Comparison of ENCODE assay signal across 8 mouse cellular contexts in the genomic region with DNA sequence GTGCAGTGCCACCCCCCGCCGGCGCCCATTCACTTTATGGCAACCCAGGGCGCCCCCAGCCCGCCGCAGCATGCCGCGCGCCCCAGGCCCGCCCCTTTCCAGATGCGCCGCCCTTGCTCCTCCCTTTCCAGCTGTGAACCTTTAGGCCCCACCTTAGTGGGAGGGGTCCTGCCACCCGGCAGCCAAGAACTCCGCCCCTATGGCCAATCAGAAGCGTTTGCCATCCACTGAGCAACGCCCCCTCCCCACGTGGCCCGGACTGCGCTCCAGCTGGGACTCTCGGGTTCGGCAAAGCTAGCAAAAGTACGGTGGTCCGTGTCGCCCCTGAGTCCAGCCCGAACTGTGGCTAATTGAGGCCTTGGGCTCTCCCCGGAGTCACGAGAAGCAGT. TPM values are rescaled to one million over a fixed set of nuclear protein-coding genes. Genes with fewer than 3 reads are reported as not detected.
DNase-seq lines count a peak whose midpoint lies in the region; ATAC-seq lines count a peak whose summit lies in the region.

No protein-coding gene starts in this region.

- peak overlapping the region; percentile 44 for H3K4me3 ChIP-seq in forebrain, embryonic 13.5 days

- H3K4me1 ChIP-seq in forebrain, embryonic 13.5 days = peaks cover 22% of the 10 kb centered on the region

- DNase-seq in adrenal gland, postnatal 10 days = peak; percentile 94
- DNase-seq in heart, postnatal 25 days (ENCODE audit: low spot score) = peak; percentile 78
- peak; percentile 63 to 75 for DNase-seq in layer of hippocampus, postnatal 10 days (ENCODE audit: low spot score in 2 of 2)
- DNase-seq in lung, postnatal 36 days = peak; percentile 90
- peak; percentile 53 for DNase-seq in right cerebral cortex, adult 18-20 months
- peak; percentile 62 to 77 for DNase-seq in urinary bladder, adult 18-20 months (ENCODE audit: low spot score in 2 of 2)

- H3K36me3 ChIP-seq in forebrain, embryonic 13.5 days (ENCODE audit: poor library complexity, severe bottlenecking) = no peaks in the 10 kb centered on the region

- intact Hi-C loops in heart, postnatal 25 days (cut with DNase I) = no loop called here

- H3K27me3 ChIP-seq in forebrain, embryonic 13.5 days = peaks cover 76% of the 10 kb centered on the region

- no peak overlapping the region for H3K27ac ChIP-seq in forebrain, embryonic 13.5 days

- peak; percentile 3 for ATAC-seq in CD4-positive, CD25-positive, alpha-beta regulatory T cell, adult 4 months
- 0 out of 2 replicates have a peak, but pooled peaks have one; percentile 9 for ATAC-seq in forebrain, embryonic 13.5 days

- H3K9ac ChIP-seq in forebrain, embryonic 13.5 days = peak overlapping the region; percentile 36; the same call in 1 of the 2 replicates

- WGBS in forebrain, embryonic 13.5 days = under 1% methylated on average over 27 of the region's 27 CpGs

- no peaks in the 10 kb centered on the region for H3K9me3 ChIP-seq in forebrain, embryonic 13.5 days (replicated peaks)

- H3K4me2 ChIP-seq in forebrain, embryonic 13.5 days = peak overlapping the region; percentile 73

RNA-seq across cellular contexts. Expression of a gene that starts 0.2 kb away (rescaled TPM):
- not detected for polyA plus RNA-seq in CD4-positive, CD25-positive, alpha-beta regulatory T cell, adult 4 months (2017; shearing (Covaris generic))
- 1 to 10 TPM in 1 of 2 experiments, under 1 TPM in 1; 0.81 to 2.5 TPM for total RNA-seq in adrenal gland, postnatal 10 days (2021)
- polyA plus RNA-seq in forebrain, embryonic 13.5 days (2015; fragmentation: Nextera tagmentation; extraction: Ambion mirVana) = 0.47 TPM in 1 of 2 replicates, not detected in the other
- under 1 TPM; 0.42 to 0.61 TPM for total RNA-seq in heart, postnatal 25 days (2021)
- total RNA-seq in layer of hippocampus, postnatal 10 days (2021) = not detected

RNA-seq across cellular contexts. Expression of a gene that starts 3.9 kb away (rescaled TPM):
- 10 to 100 TPM; 23.8 to 33.5 TPM for polyA plus RNA-seq in CD4-positive, CD25-positive, alpha-beta regulatory T cell, adult 4 months (2017; shearing (Covaris generic))
- 10 to 100 TPM; 50.5 to 60.0 TPM for total RNA-seq in adrenal gland, postnatal 10 days (2021)
- 54.4 and 62.8 TPM in 2 replicates for polyA plus RNA-seq in forebrain, embryonic 13.5 days (2015; fragmentation: Nextera tagmentation; extraction: Ambion mirVana)
- 10 to 100 TPM; 44.1 to 49.0 TPM for total RNA-seq in heart, postnatal 25 days (2021)
- 10 to 100 TPM; 81.1 to 98.1 TPM for total RNA-seq in layer of hippocampus, postnatal 10 days (2021)

RNA-seq across cellular contexts. Expression of a gene that starts 16.7 kb away (rescaled TPM):
- polyA plus RNA-seq in CD4-positive, CD25-positive, alpha-beta regulatory T cell, adult 4 months (2017; shearing (Covaris generic)) = not detected
- 10 to 100 TPM in 1 of 2 experiments, 1 to 10 TPM in 1; 6.1 to 10.3 TPM for total RNA-seq in adrenal gland, postnatal 10 days (2021)
- not detected in 2 replicates for polyA plus RNA-seq in forebrain, embryonic 13.5 days (2015; fragmentation: Nextera tagmentation; extraction: Ambion mirVana)
- under 1 TPM in 1 of 2 experiments, not detected in 1; 0.22 TPM for total RNA-seq in heart, postnatal 25 days (2021)
- total RNA-seq in layer of hippocampus, postnatal 10 days (2021) = not detected

Comparison
In these comparisons a context has a peak if more than half of its experiments do, and no peak if none do; other contexts are left out.
1. RNA of a gene that starts 16.7 kb away (total RNA-seq): 6.1 to 10.3 TPM in adrenal gland, postnatal 10 days; 0.22 TPM in heart, postnatal 25 days and not detected in layer of hippocampus, postnatal 10 days; every median in the first group is over 4 times any median in the second.
2. Peak in every context shown above with its lines, with median percentiles within 50 percentile points of each other: DNase-seq.